Mouse (Mus musculus) bone marrow, adult 2 months (tissue): Measurements from ENCODE around the gene Mecom.

Source experiments
- CTCF ChIP-seq: fragments of 200-500 bp; IDR thresholded peaks from 2 replicates; pipeline ENCODE4 v1.5.1; 2011; ENCODE audit warnings: low read length, control low read depth; ENCODE audit not compliant: control insufficient read depth, insufficient read depth
- POLR2A ChIP-seq: fragments of 200-500 bp; IDR thresholded peaks from 2 replicates; pipeline ENCODE4 v1.6.1; 2011; ENCODE audit warnings: low read depth, mild to moderate bottlenecking, control low read depth, low read length, borderline replicate concordance; ENCODE audit not compliant: control insufficient read depth

DNA sequence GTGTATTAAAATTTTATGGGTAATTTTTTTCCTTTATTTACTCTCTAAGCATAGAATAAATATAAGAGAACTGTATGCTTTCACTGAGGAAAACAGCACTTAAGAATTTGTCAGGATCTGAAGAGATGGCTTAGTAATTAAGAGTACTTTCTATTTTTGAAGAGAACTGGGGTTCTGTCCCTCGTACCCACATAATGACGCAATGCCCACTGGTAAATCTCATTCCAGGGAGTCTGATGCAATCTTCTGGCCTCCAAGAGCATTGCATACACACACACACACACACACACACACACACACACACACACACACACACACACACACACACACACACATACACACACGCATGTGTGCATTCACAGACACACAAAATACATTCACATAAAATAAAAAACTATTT lies 504.3 kb downstream of the Mecom start:
- TF ChIP-seq POLR2A (no peak), CTCF (no peak)
